Mouse (Mus musculus) hindbrain, embryonic 16.5 days (tissue): ENCODE measurements at regions not wholly inside any gene's neighbourhood (a gene's known extent, or its start where the extent isn't known, plus 50 kb on each side); places are given as distances from the start of the nearest gene placed in this dataset.

ENCODE experiments used
- ATAC-seq: fragments of 200-750 bp; cut with Nextera tagmentation; 2 replicates; pipeline ENCODE4 v1.8.0; 2017; ENCODE audit warnings: moderate TSS enrichment, moderate library complexity
- H3K27ac ChIP-seq: fragments of 300-500 bp; sonication (generic); 2 replicates; pipeline ENCODE4 v1.5.1; 2014; ENCODE audit warnings: low read depth, mild to moderate bottlenecking, control low read depth, low read length, moderate library complexity
- H3K27me3 ChIP-seq: fragments of 300-500 bp; sonication (generic); replicated peaks from 2 replicates; pipeline ENCODE4 v1.6.1; 2014; ENCODE audit warnings: low read length; ENCODE audit not compliant: control insufficient read depth, insufficient read depth
- H3K36me3 ChIP-seq: fragments of 300-500 bp; sonication (generic); 2 replicates; pipeline ENCODE4 v1.6.1; 2014; ENCODE audit warnings: mild to moderate bottlenecking, low read length, moderate library complexity, mixed read lengths; ENCODE audit not compliant: control insufficient read depth, insufficient read depth
- H3K4me1 ChIP-seq: fragments of 300-500 bp; sonication (generic); 2 replicates; pipeline ENCODE4 v1.6.1; 2014; ENCODE audit warnings: low read depth, low read length; ENCODE audit not compliant: control insufficient read depth, insufficient read depth
- H3K4me2 ChIP-seq: fragments of 300-500 bp; sonication (generic); 2 replicates; pipeline ENCODE4 v1.6.1; 2014; ENCODE audit warnings: mild to moderate bottlenecking, low read length, control low read depth, moderate library complexity
- H3K4me3 ChIP-seq: fragments of 300-500 bp; sonication (generic); 2 replicates; pipeline ENCODE4 v1.5.1; 2014; ENCODE audit warnings: mild to moderate bottlenecking, low read length, control low read depth, moderate library complexity
- H3K9ac ChIP-seq: fragments of 300-500 bp; sonication (generic); 2 replicates; pipeline ENCODE4 v1.6.1; 2014; ENCODE audit warnings: low read depth, mild to moderate bottlenecking, control low read depth, low read length, moderate library complexity
- H3K9me3 ChIP-seq: fragments of 300-500 bp; sonication (generic); 2 replicates; pipeline ENCODE4 v1.6.1; 2014; ENCODE audit warnings: mild to moderate bottlenecking, low read length, moderate library complexity; ENCODE audit not compliant: control insufficient read depth
- WGBS: fragments of 180-500 bp; shearing (Covaris S2); extraction: QIAGEN DNeasy Blood & Tissue Kit; methylation state at CpG from one replicate; pipeline ENCODE4 v1.1.7; 2014; 5-methylcytosine and 5-hydroxymethylcytosine counted together

- 77% methylated on average over 6 of the region's 6 CpGs for WGBS
- ATAC-seq = no peak
Measured at GRCm38 (mm10) chr14:118431241-118431882, 164.6 kb downstream of the Gm9376 start.

More at GRCm38 (mm10) chr14:118431241-118431882, 164.6 kb downstream of the Gm9376 start:
- Histone ChIP-seq H3K36me3 (no peaks in the 10 kb centered on the region), H3K9ac (no peak overlapping the region), H3K27me3 (no peaks in the 10 kb centered on the region; the same call in 1 of the 2 replicates), H3K27ac (no peak overlapping the region), H3K9me3 (no peaks in the 10 kb centered on the region), H3K4me1 (no peaks in the 10 kb centered on the region), H3K4me3 (no peak overlapping the region), H3K4me2 (no peak overlapping the region)
